ENCODE assay signal across 16 mouse cellular contexts in genomic region chr4:82220724-82221123, GRCm38 (mm10).
DNase-seq lines count a peak whose midpoint lies in the region; ATAC-seq and TF ChIP-seq lines count a peak whose summit lies in the region.
"Had no signal": no experiment of that assay in that cellular context is flagged by ENCODE, and none has a peak within 500 bp of the region (broad histone marks: within the 10 kb centered on the region; RNA-seq: fewer than 3 reads in every experiment).

No protein-coding gene starts in this region.

- H3K27ac ChIP-seq in forebrain, embryonic 14.5 days (ENCODE audit: low read depth, low read length): no peak overlapping the region
- no peak overlapping the region for H3K27ac ChIP-seq in forebrain, embryonic 15.5 days (replicated peaks)
- no peak overlapping the region for H3K27ac ChIP-seq in midbrain, embryonic 12.5 days (replicated peaks)
- no peak overlapping the region for H3K27ac ChIP-seq in midbrain, embryonic 15.5 days
- peak overlapping the region; percentile 30; the same call in 1 of the 2 replicates for H3K27ac ChIP-seq in limb, embryonic 11.5 days (replicated peaks; ENCODE audit: low read depth, low read length)
- no peak overlapping the region for H3K27ac ChIP-seq in kidney, adult 2 months (ENCODE audit: insufficient read depth, low read depth, low read length)
- H3K27ac ChIP-seq: intestine, embryonic 15.5 days; lung, embryonic 15.5 days had no signal

- 0 out of 2 replicates have a peak, but pooled peaks have one; percentile 20 for ATAC-seq in forebrain, embryonic 14.5 days
- no peak for ATAC-seq in forebrain, embryonic 15.5 days (replicated peaks)
- ATAC-seq in midbrain, embryonic 12.5 days (ENCODE audit: low FRiP score, low read depth): 0 out of 2 replicates have a peak, but pooled peaks have one; percentile 34
- ATAC-seq in midbrain, embryonic 15.5 days (replicated peaks): no peak
- no peak for ATAC-seq in limb, embryonic 11.5 days (ENCODE audit: insufficient number of reproducible peaks, low FRiP score, low TSS enrichment, low read depth)
- ATAC-seq: intestine, embryonic 15.5 days had no signal

- TF ChIP-seq CTCF in kidney, adult 2 months (conservative IDR thresholded peaks at IDR 0.05; ENCODE audit: insufficient read depth, insufficient read length, low read depth, low read length): no peak

- no peak for DNase-seq in forebrain, embryonic 14.5 days (ENCODE audit: low spot score)
- peak; percentile 43 for DNase-seq in limb, embryonic 11.5 days (ENCODE audit: low spot score)
- DNase-seq in kidney, adult 2 months: no peak
- DNase-seq in urinary bladder, postnatal 36 days (ENCODE audit: low spot score in 2 of 2): no peak
- no peak for DNase-seq in right cerebral cortex, postnatal 36 days (ENCODE audit: low spot score in 2 of 2)
- DNase-seq: adrenal gland, postnatal 36 days; kidney, postnatal 4 days; liver; right cerebral cortex, postnatal 4 days; thymus, postnatal 14 days had no signal

- no peak overlapping the region for H3K4me3 ChIP-seq in forebrain, embryonic 14.5 days (ENCODE audit: low read depth, low read length)
- no peak overlapping the region for H3K4me3 ChIP-seq in forebrain, embryonic 15.5 days
- H3K4me3 ChIP-seq in midbrain, embryonic 12.5 days: no peak overlapping the region
- H3K4me3 ChIP-seq in midbrain, embryonic 15.5 days: no peak overlapping the region
- no peak overlapping the region for H3K4me3 ChIP-seq in limb, embryonic 11.5 days (ENCODE audit: low read depth, low read length)
- no peak overlapping the region for H3K4me3 ChIP-seq in kidney, adult 2 months (ENCODE audit: insufficient read depth, low read depth, low read length)
- H3K4me3 ChIP-seq: intestine, embryonic 15.5 days; lung, embryonic 15.5 days had no signal

- peaks cover 9% of the 10 kb centered on the region for H3K4me1 ChIP-seq in forebrain, embryonic 14.5 days (ENCODE audit: control insufficient read depth, insufficient read depth, low read length)
- peaks cover 12% of the 10 kb centered on the region for H3K4me1 ChIP-seq in forebrain, embryonic 15.5 days
- peaks cover 14% of the 10 kb centered on the region for H3K4me1 ChIP-seq in midbrain, embryonic 12.5 days
- no peaks in the 10 kb centered on the region for H3K4me1 ChIP-seq in midbrain, embryonic 15.5 days
- H3K4me1 ChIP-seq in limb, embryonic 11.5 days (ENCODE audit: control insufficient read depth, insufficient read depth, low read length): peaks cover 8% of the 10 kb centered on the region; the same call in 1 of the 2 replicates
- no peaks in the 10 kb centered on the region for H3K4me1 ChIP-seq in kidney, adult 2 months (ENCODE audit: control insufficient read depth, insufficient read depth, low read length)
- H3K4me1 ChIP-seq: intestine, embryonic 15.5 days had no signal

- no peak for TF ChIP-seq POLR2A in kidney, adult 2 months (IDR thresholded peaks at IDR 0.05; ENCODE audit: low read depth, low read length)

- no peaks in the 10 kb centered on the region for H3K36me3 ChIP-seq in forebrain, embryonic 14.5 days (ENCODE audit: control insufficient read depth, insufficient read depth, low read length)
- H3K36me3 ChIP-seq in forebrain, embryonic 15.5 days: no peaks in the 10 kb centered on the region
- no peaks in the 10 kb centered on the region for H3K36me3 ChIP-seq in midbrain, embryonic 12.5 days
- H3K36me3 ChIP-seq in midbrain, embryonic 15.5 days (replicated peaks): no peaks in the 10 kb centered on the region
- no peaks in the 10 kb centered on the region for H3K36me3 ChIP-seq in limb, embryonic 11.5 days (ENCODE audit: control insufficient read depth, insufficient read depth, low read length)
- no peaks in the 10 kb centered on the region for H3K36me3 ChIP-seq in kidney, adult 2 months (ENCODE audit: control insufficient read depth, insufficient read depth, low read length)
- H3K36me3 ChIP-seq: intestine, embryonic 15.5 days; lung, embryonic 15.5 days had no signal

- H3K9me3 ChIP-seq in forebrain, embryonic 14.5 days (replicated peaks; ENCODE audit: control insufficient read depth, low read length): no peaks in the 10 kb centered on the region
- no peaks in the 10 kb centered on the region for H3K9me3 ChIP-seq in forebrain, embryonic 15.5 days
- H3K9me3 ChIP-seq in midbrain, embryonic 12.5 days: no peaks in the 10 kb centered on the region
- H3K9me3 ChIP-seq in midbrain, embryonic 15.5 days: no peaks in the 10 kb centered on the region
- no peaks in the 10 kb centered on the region for H3K9me3 ChIP-seq in limb, embryonic 11.5 days (ENCODE audit: control insufficient read depth, low read length)
- H3K9me3 ChIP-seq: intestine, embryonic 15.5 days; lung, embryonic 15.5 days had no signal

- no peaks in the 10 kb centered on the region for H3K27me3 ChIP-seq in forebrain, embryonic 14.5 days (replicated peaks; ENCODE audit: control insufficient read depth, insufficient read depth, low read length)
- no peaks in the 10 kb centered on the region for H3K27me3 ChIP-seq in forebrain, embryonic 15.5 days
- no peaks in the 10 kb centered on the region for H3K27me3 ChIP-seq in midbrain, embryonic 12.5 days
- H3K27me3 ChIP-seq in midbrain, embryonic 15.5 days (replicated peaks): no peaks in the 10 kb centered on the region
- no peaks in the 10 kb centered on the region for H3K27me3 ChIP-seq in limb, embryonic 11.5 days (ENCODE audit: control insufficient read depth, insufficient read depth, low read length)
- H3K27me3 ChIP-seq in kidney, adult 2 months (replicated peaks; ENCODE audit: control insufficient read depth, insufficient read depth, low read length): no peaks in the 10 kb centered on the region
- H3K27me3 ChIP-seq: intestine, embryonic 15.5 days; lung, embryonic 15.5 days had no signal

- no peak overlapping the region for H3K9ac ChIP-seq in forebrain, embryonic 14.5 days (ENCODE audit: low read length)
- no peak overlapping the region for H3K9ac ChIP-seq in forebrain, embryonic 15.5 days (replicated peaks)
- no peak overlapping the region for H3K9ac ChIP-seq in midbrain, embryonic 12.5 days (replicated peaks)
- H3K9ac ChIP-seq in midbrain, embryonic 15.5 days: no peak overlapping the region
- H3K9ac ChIP-seq in limb, embryonic 11.5 days (ENCODE audit: low read length): no peak overlapping the region
- H3K9ac ChIP-seq: intestine, embryonic 15.5 days; lung, embryonic 15.5 days had no signal

- 18% methylated on average over 8 of the region's 8 CpGs for WGBS in forebrain, embryonic 14.5 days
- 26% methylated on average over 8 of the region's 8 CpGs for WGBS in forebrain, embryonic 15.5 days
- WGBS in midbrain, embryonic 12.5 days: 51% methylated on average over 8 of the region's 8 CpGs
- 52% methylated on average over 8 of the region's 8 CpGs for WGBS in midbrain, embryonic 15.5 days
- WGBS in limb, embryonic 11.5 days: 23% methylated on average over 8 of the region's 8 CpGs
- 77% methylated on average over 8 of the region's 8 CpGs for WGBS in kidney, adult 2 months

- H3K4me2 ChIP-seq in forebrain, embryonic 14.5 days (ENCODE audit: low read length): no peak overlapping the region
- no peak overlapping the region for H3K4me2 ChIP-seq in forebrain, embryonic 15.5 days (replicated peaks)
- H3K4me2 ChIP-seq in midbrain, embryonic 12.5 days (replicated peaks): no peak overlapping the region
- H3K4me2 ChIP-seq in midbrain, embryonic 15.5 days: no peak overlapping the region
- no peak overlapping the region for H3K4me2 ChIP-seq in limb, embryonic 11.5 days (ENCODE audit: low read depth, severe bottlenecking)
- H3K4me2 ChIP-seq: heart, embryonic 11.5 days; intestine, embryonic 15.5 days; lung, embryonic 15.5 days had no signal

Comparison
In these comparisons a context has a peak if more than half of its experiments do, and no peak if none do; other contexts are left out.
1. ATAC-seq: peak in forebrain, embryonic 14.5 days (single experiment) and midbrain, embryonic 12.5 days (single experiment); none in forebrain, embryonic 15.5 days (single experiment), midbrain, embryonic 15.5 days (single experiment) and limb, embryonic 11.5 days (single experiment).